Mouse (Mus musculus): Measurements from ENCODE around the gene Fam25c. TPM values are rescaled to one million over a fixed set of nuclear protein-coding genes. Genes with fewer than 3 reads are reported as not detected.

The Fam25c gene
- total RNA-seq (2021), result under 1 TPM in 1 of 2 experiments, not detected in 1; 0.66 TPM
- long read RNA-seq, experiment 1, result 0 reads
- long read RNA-seq, experiment 2, result 0 reads

DNA sequence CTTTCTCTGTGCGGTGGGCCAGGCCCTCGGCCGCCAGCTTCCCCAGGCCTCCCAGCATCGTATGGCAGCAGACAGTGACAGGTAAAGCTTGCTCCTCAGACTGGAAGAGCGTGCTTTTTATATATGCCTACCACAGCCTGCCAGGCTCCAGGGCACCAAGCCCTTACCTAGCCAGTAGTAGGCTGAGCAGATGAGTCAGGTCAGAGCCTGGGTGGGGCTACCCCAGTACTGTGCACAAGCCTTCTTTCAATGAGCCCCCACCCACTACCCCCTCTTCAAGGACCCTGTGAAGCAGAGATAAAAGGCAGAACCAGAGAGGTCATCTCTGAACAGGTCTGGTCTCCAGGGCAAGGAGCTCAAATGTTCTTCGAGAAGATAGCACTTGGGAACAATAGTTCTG is at the start of gene Fam25c:
Gene Fam25c, minus strand, starts transcription at position 133 of the 400 bp plus-strand sequence.
- intact Hi-C loops (cut with DNase I; ENCODE audit: low total_unique reads), result no loop called here
- no peak for DNase-seq

DNA sequence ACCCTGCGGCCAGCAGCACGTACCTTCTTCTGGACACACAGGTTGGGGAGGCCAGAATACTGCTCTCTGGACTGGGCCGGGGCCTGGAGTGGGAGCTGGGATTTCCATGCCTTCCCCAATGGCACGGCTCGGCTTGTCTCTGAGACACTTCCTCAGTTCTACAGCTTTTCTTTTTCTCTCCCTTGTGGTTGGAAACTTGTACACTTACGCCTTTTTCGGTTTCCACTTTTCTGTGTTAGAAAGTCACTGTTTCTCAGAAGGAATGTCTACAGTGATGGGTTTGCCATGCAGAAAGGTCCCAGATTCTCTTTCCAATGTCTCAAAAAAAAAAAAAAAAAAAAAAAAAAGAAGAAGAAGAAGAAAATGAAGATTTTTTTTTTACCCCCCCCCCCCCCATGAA is 48.2 kb upstream of the Fam25c start:
- no peak for DNase-seq
- intact Hi-C loops (cut with DNase I; ENCODE audit: low total_unique reads), result no loop called here

DNA sequence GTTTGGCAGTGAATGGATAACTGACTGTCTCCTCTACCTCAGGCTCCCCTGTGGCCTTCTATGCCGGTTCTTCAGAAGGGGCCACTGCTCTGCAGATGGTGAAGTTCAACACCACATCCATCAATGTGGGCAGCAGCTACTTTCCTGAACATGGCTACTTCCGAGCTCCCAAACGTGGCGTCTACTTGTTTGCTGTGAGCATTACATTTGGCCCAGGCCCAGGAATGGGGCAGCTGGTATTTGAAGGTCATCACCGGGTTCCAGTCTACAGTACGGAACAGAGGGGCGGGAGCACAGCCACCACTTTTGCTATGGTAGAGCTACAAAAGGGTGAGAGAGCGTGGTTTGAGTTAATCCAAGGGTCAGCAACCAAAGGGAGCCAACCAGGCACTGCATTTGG is 47.6 kb upstream of the Fam25c start:
- no peak for DNase-seq
- intact Hi-C loops (cut with DNase I; ENCODE audit: low total_unique reads), result no loop called here

DNA sequence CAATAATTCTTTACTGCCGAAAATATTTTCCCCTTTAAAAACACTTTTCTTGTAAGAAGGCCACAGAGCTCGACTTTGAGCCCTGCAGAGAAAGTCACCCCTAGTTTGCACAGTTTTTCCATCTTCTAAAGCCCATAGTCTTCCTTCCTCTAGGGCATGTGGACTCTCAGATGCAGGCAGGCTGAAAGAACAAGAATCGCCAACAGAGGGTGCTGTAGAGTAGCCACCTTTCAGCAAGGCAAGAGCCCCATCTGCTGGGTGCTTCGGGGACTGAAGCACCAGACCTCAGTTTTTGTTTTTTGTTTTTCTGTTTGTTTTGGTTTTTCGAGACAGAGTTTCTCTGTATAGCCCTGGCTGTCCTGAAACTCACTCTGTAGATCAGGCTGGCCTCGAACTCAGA is 45.9 kb upstream of the Fam25c start:
- DNase-seq, result peak; percentile 72
- intact Hi-C loops (cut with DNase I; ENCODE audit: low total_unique reads), result loop anchor here (2.0 kb wide), 1 partner anchor 28 kb away; no protein-coding TSS in a partner anchor

DNA sequence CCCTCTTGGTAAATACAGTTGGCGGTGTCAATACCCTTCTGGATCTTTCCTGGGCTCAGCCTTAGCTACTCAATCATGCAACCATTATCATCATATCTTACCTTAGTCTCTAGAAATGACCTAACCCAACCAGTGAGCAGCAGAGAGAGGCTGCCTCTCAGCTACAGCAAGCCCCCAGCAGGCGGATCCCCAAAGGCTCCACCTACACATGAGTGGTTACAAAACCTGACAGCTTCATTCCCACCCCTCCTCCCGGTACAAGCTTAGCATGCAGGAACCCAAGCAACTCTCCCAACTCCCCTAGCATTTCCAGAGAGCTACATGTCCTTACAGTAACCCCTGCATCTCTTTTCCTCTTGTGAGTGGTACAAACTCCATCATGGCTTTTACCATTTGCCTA is 44.8 kb upstream of the Fam25c start:
- intact Hi-C loops (cut with DNase I; ENCODE audit: low total_unique reads), result loop anchor here (2.0 kb wide), 1 partner anchor 27 kb away; no protein-coding TSS in a partner anchor
- no peak for DNase-seq

DNA sequence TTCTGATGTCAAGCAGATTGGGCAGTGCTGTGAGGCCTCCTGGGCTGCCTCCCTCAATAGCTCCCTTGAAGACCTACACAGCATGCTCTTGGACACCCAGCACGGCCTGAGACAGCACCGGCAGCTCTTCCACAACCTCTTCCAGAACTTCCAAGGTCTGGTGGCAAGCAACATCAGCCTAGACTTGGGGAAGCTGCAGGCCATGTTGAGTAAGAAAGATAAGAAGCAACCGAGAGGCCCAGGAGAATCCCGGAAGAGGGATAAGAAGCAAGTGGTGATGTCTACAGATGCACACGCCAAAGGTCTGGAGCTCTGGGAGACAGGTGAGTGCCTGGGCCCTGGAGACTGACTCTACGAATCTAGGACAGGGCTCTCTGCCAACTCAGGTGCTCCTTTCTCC is 44.1 kb upstream of the Fam25c start:
- no peak for DNase-seq
- intact Hi-C loops (cut with DNase I; ENCODE audit: low total_unique reads), result no loop called here

DNA sequence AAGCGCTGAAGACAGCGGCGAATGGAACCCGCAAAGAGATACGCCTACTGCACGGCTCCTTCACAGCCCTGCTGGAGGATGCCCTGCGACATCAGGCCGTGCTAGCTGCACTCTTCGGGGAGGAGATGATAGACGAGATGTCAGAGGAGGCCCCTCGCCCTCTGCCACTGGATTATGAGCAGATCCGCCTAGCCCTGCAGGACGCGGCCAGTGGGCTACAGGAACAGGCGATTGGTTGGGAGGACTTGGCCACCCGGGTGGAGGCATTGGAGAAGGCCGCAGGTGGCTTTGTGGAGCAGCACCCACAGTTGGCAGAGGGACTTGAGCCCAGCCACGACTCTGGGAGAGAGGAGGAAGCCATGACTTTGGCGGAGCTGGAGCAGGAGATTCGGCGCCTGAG is 43.7 kb upstream of the Fam25c start:
- intact Hi-C loops (cut with DNase I; ENCODE audit: low total_unique reads), result no loop called here
- no peak for DNase-seq

DNA sequence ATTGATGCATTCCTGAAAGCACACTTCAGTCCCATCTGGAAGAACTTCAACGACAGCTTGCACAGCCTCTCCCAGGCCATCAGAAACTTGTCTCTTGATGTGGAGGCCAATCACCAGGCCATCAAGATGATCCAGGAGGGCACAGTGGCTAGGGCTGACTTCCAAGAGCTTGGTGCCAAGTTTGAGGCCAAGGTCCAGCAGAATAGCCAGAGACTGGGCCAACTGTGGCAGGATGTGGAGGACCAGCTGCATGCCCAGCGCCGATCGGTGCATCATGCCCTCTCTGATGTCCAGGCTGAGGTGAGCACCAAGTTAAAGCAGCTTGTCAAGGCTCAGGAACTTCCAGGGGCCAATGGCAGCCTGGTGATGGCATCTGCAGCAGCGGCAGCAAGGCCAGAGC is 42.6 kb upstream of the Fam25c start:
- intact Hi-C loops (cut with DNase I; ENCODE audit: low total_unique reads), result no loop called here

DNA sequence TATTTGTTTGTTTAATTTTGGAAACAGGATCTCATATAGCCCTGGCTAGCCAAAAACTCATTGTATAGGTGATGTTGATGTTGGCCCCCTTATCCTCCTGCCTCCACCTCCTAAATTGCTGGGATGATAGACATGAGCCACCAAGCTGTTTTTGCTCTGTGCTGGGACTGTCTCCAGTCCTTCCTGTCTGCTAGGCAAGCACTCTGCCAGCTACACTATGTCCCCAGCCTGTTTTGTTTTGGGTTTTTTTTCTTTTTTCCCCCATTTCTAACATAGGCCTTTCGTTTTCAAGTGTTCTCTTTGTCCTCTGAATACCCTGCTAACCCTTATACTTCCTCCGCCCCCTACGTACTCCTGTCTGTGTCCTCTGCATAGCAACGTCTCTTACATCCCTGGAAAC is 38.1 kb upstream of the Fam25c start:
- intact Hi-C loops (cut with DNase I; ENCODE audit: low total_unique reads), result no loop called here
- no peak for DNase-seq

More for the DNA sequence above, 42.6 kb upstream of the Fam25c start:
- DNase-seq, result peak; percentile 30

DNA sequence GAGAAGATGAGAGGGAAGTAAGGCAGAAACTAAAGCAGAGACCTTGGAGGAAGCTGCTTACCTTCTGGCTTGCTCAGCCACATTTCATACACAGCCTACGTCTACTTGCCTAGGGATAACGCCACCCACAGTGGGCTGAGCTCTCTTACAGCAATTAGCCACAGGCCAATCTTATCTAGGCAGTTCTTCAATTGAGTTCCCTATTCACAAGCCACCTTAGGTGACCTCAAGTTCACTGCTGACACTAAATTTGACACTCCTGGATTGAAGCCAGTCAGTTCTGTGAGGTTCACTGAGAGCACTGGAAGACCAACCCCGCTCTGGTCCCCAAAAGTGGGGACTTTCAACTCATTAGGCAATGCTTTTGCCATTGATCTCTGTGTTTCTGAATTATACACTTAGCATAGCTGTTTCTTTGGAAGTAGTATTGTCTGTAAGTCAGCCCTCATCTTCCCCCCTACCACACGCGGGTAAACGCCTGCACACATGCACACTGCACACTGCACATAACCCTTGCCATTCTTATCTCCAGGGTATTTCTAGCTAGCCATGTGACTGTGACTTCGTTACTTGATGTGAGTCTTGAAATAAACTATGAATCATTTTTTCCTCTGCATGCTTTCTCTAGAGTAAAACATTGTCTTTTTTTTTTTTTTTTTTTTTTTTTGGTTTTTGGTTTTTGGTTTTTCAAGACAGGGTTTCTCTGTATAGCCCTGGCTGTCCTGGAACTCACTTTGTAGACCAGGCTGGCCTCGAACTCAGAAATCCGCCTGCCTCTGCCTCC is 27.9 kb upstream of the Fam25c start:
- intact Hi-C loops (cut with DNase I; ENCODE audit: low total_unique reads), result no loop called here
- no peak for DNase-seq

DNA sequence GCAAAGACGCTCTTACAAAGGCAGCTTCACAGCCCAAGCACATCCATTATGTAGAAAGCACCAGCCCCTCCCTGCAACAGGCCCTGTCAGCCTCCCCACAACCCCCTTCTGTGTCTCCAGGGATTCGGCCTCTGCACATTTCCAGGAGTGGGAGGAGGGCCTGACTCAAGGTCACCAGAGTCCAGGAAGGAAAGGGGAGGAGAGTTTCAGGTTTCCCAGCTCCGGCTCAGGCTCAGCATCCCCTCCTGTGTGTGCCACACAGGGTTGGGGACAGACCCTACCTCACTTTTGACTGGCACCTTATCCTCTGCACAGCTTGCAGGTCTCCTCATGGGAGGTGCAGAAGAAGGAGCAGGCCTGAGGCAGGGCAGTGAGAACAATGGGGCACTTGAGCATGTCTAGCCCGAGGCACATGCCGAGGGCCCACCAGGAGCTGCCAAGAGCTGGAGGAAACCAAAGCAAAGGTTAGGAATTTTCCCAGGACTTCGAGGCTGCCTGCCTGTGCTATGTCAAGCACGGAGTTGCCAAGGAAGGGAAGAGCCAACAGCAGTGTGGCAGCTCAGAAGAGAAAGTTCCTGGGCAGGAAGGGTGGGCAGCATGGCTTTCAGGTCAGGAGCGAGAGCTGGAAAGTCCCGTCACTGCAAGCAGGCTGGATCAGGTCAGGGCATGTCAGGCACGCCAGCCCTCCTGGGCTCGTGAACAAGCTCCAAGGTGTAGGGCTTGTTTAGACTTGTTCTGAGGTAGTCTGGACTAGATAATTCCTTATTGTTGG is 23.5 kb upstream of the Fam25c start:
- peak; percentile 46 for DNase-seq
- intact Hi-C loops (cut with DNase I; ENCODE audit: low total_unique reads), result no loop called here

DNA sequence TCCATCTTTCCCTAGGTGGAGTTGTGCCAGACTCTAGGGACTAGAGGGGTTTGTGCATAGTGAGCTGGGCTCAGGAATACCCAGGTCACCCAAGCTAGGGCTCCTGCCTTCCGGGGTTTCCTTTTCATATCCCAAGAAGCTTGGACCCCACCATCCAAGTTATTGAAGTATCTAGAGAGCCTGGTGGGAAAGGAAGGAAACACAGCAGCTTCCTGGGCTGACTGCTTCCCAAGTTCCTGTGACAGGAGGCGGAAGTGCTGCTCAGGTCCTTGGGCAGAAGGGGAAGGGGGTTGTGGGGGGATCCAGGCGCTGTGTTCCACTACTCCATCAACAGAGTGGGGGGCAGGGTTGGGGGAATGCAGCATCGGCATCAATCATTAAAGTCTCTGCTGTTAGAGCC is 21.9 kb upstream of the Fam25c start:
- intact Hi-C loops (cut with DNase I; ENCODE audit: low total_unique reads), result no loop called here
- DNase-seq, result no peak

DNA sequence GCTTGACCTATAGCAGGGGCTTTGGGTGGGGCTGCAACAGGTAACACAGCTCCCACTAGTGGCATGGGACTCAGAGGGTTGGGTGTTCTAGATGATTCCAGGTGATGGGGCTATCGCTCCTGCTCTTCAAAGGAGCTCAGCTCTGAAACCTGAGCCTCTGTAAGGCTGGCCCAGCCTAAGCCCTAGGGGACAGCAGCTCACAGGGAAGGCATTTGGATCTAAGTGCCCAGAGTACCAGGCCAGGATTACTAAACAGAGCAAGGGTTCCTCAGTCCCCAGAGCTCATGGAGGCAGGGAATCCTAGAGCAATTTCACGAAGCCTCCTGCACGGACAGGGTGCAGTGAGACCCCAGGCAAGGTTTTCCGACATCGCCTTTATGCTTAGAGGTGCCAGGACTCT is 20.7 kb upstream of the Fam25c start:
- intact Hi-C loops (cut with DNase I; ENCODE audit: low total_unique reads), result no loop called here
- no peak for DNase-seq

DNA sequence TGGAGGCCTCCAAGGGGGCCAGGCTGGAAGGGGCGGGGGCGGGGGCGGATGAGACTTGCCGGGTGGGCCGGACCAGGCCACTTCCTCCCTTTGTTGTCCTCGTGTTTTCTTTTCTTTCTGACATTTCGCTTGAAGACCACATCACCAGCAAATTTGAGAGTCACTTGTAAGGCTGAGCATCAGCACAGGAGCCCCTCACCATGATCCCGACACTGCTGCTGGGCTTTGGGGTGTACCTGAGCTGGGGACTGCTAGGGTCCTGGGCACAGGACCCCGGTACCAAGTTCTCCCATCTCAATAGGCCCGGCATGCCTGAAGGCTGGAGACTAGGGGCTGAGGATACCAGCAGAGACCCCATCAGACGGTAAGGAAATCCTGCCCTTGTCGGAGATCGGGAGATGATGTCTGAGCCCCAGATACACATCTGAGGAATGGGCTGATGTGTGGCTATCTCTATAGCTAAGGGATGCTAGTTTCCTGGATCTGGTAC is 20.2 kb upstream of the Fam25c start, which contains the start of gene Mmrn2:
Gene Mmrn2, plus strand, starts transcription at position 51 of the 490 bp plus-strand sequence.
- intact Hi-C loops (cut with DNase I; ENCODE audit: low total_unique reads), result no loop called here
- DNase-seq, result no peak

DNA sequence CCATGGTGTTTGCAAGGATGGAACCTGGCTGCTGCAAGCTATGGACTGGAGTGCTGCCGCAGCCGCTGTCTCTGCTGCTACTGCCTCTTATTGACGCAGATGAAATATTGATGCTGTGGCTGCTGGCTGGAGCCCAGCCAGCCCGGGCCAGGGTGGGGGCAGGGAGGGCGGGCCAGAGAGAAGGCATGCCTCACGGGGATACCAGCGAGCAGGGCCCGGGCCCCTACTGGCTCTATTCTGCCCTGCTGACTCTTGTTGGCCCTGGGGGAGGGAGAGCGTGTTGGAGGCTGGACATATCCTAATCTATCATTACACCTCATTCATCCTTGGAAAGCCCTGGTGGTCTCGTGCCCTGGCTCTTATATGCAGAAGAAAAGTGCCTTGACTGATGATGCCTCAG is 19.3 kb upstream of the Fam25c start, which contains the start of gene Sncg:
Gene Sncg, minus strand, starts transcription at position 213 of the 400 bp plus-strand sequence.
- no peak for DNase-seq
- intact Hi-C loops (cut with DNase I; ENCODE audit: low total_unique reads), result no loop called here

DNA sequence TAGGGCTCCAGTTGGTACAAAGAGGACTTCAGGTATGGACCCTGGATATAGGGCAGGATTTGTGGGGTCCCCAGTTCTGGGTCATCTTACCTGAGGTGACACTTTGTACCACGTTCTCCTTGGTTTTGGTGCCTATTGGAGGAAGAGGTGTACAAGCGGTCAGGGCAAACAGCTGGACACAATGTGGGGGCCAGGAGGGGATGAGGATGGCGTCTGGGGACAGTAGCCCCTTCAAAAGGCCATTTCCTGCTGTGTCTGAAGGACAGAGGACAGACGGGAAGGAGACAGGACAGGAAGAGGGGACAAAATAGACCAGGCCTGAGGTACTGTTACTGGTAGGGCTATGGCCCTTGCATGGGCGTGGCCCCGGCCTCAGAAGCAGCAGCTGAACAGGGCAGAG is 18.3 kb upstream of the Fam25c start:
- intact Hi-C loops (cut with DNase I; ENCODE audit: low total_unique reads), result loop anchor here (2.0 kb wide), 1 partner anchor 27 kb away; no protein-coding TSS in a partner anchor
- DNase-seq, result no peak

DNA sequence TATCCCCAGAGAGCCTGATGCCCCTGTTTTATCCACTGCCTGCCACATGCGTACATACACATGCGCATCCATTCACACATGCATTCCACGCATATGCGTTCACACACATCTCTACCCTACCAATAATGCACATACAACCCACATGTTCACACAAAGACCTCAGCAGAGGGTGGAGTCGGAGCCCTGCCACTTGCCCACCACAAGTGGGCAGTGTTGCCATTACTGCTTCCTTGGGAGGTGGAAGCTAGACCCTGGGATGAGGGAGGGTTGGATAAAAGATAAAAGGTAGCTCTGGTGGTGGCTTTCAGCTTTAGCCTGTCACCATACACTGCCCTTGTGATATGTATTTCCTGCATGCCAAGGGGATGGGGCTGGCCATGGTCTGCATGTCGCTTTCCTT is 17.4 kb upstream of the Fam25c start:
- peak; percentile 59 for DNase-seq
- intact Hi-C loops (cut with DNase I; ENCODE audit: low total_unique reads), result loop anchor here (2.0 kb wide), 1 partner anchor 28 kb away; no protein-coding TSS in a partner anchor

DNA sequence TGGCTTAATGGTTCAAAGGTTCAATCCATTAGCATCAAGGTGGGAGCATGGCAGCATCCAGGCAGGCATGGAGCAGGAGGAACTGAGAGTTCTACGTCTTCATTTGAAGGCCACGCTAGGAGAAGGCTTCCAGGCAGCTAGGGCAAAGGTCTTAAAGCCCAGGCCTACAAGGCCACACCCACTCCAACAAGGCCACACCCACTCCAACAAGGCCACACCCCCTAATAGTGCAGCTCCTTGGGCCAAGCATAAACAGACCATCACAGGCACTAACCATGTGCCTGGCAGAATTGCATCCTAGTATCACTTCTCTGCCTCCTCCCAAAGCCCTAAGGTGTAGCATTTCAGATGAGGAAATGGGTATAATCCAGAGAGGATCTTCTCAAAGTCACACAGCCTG is 16.5 kb upstream of the Fam25c start:
- intact Hi-C loops (cut with DNase I; ENCODE audit: low total_unique reads), result loop anchor here (2.0 kb wide), 1 partner anchor 29 kb away; no protein-coding TSS in a partner anchor
- DNase-seq, result no peak

DNA sequence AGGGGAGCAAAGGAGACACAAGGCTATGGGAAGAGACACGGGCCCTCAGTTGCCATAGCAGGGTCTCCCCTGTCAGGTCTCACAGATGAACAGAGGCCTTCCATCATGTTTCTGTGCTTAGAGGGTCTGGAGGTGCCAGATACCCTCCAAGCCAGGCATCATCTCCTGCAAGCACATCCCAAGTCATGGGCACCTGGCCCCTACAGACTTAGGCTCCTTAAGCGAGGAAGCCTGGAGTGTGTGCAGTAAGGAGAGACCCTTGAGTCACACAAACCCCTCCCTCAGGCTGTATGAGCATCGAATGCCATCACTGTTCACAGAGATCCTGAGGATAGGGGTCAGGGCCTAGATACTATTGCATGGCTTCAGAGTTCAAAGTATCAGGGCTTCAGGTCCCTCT is 15.7 kb upstream of the Fam25c start:
- DNase-seq, result no peak
- intact Hi-C loops (cut with DNase I; ENCODE audit: low total_unique reads), result no loop called here

DNA sequence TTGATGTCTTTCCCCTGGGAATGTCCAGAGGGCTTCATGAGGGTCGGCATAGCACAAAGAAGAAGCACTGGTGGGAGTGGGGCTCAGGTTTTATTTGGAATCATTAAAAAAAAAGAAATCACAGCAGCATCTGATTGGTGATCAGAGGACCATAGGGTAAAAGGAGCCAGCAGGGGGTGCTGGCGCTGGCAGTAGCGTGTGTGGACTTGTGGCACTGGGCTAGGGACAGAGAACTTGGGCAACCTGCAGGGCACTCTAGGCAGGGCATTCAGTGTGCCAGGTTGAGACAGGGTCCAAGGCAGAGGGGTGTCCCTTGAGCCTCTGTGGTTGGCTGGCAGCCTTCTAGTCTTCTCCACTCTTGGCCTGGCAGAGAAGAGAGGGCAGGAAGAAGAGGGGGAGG is 15.0 kb upstream of the Fam25c start:
- intact Hi-C loops (cut with DNase I; ENCODE audit: low total_unique reads), result no loop called here
- DNase-seq, result no peak

Data from gastrocnemius, postnatal 14 days (tissue).